Mouse (Mus musculus) cerebellum, adult 2 months (tissue): ENCODE data around the gene Sh3gl3.

Source experiments
- CTCF ChIP-seq: fragments of 200-500 bp; IDR thresholded peaks from 2 replicates; pipeline ENCODE4 v1.5.1; 2011; ENCODE audit warnings: low read depth, mild to moderate bottlenecking, control low read depth, low read length, moderate library complexity, borderline replicate concordance; ENCODE audit not compliant: insufficient read depth
- POLR2A ChIP-seq: fragments of 200-500 bp; IDR thresholded peaks from 2 replicates; pipeline ENCODE4 v1.6.1; 2011; ENCODE audit warnings: low read length, control low read depth, borderline replicate concordance; ENCODE audit not compliant: insufficient read depth

GRCm38 (mm10) chr7:82326616-82327015 is 153.0 kb downstream of the Sh3gl3 start:
- TF ChIP-seq CTCF = no peak
- TF ChIP-seq POLR2A = no peak
